Mouse (Mus musculus) MEL (cell line): ENCODE measurements at regions not wholly inside any gene's neighbourhood (a gene's known extent, or its start where the extent isn't known, plus 50 kb on each side); places are given as distances from the start of the nearest gene placed in this dataset.

Source experiments
- DNase-seq: peaks from one replicate; pipeline ENCODE4 v3.0.0; 2011; ENCODE audit warnings: low read depth, low spot score
- H3K27ac ChIP-seq: 2 replicates; pipeline ENCODE4 v1.5.1; 2012; ENCODE audit warnings: low read depth, mild to moderate bottlenecking, control low read depth, low read length, moderate library complexity; ENCODE audit not compliant: control insufficient read depth
- H3K27me3 ChIP-seq, 2 experiments: fragments of 150-350 bp in 1 of 2; sonication (generic) in 1 of 2; 2 replicates each; pipeline ENCODE4 v1.6.1; 2012; ENCODE audit warnings: low read length in 2 of 2, mild to moderate bottlenecking in 2 of 2, improper control_type of control experiment in 1 of 2, moderate library complexity in 1 of 2; ENCODE audit not compliant: insufficient read depth in 2 of 2, control insufficient read depth in 1 of 2
- H3K36me3 ChIP-seq, 2 experiments: 2 replicates each; pipeline ENCODE4 v1.6.1; 2012 to 2014; ENCODE audit warnings: low read length in 2 of 2, improper control_type of control experiment in 1 of 2, inconsistent platforms in 1 of 2, mild to moderate bottlenecking in 1 of 2; ENCODE audit not compliant: insufficient read depth in 2 of 2, control insufficient read depth in 1 of 2
- H3K4me1 ChIP-seq, 2 experiments: fragments of 150-350 bp in 1 of 2; sonication (generic) in 1 of 2; 2 replicates each; pipeline ENCODE4 v1.6.1; 2012; ENCODE audit warnings: low read length in 2 of 2, improper control_type of control experiment in 1 of 2, mild to moderate bottlenecking in 1 of 2; ENCODE audit not compliant: insufficient read depth in 2 of 2, control insufficient read depth in 1 of 2
- H3K4me3 ChIP-seq, 2 experiments: fragments of 150-350 bp in 1 of 2; sonication (generic) in 1 of 2; 2 replicates each; pipeline ENCODE4 v1.5.1; 2012; ENCODE audit warnings: low read depth in 2 of 2, low read length in 2 of 2, mild to moderate bottlenecking in 2 of 2, moderate library complexity in 2 of 2, control low read depth in 1 of 2, improper control_type of control experiment in 1 of 2; ENCODE audit not compliant: control insufficient read depth in 1 of 2, insufficient read depth in 1 of 2
- H3K79me2 ChIP-seq: 2 replicates; pipeline ENCODE4 v1.6.1; 2012; ENCODE audit warnings: mild to moderate bottlenecking, low read length, moderate library complexity; ENCODE audit not compliant: control insufficient read depth, poor library complexity, insufficient read depth
- H3K9ac ChIP-seq: 2 replicates; pipeline ENCODE4 v1.6.1; 2012; ENCODE audit warnings: low read depth, mild to moderate bottlenecking, control low read depth, low read length, moderate library complexity; ENCODE audit not compliant: control insufficient read depth, poor library complexity, severe bottlenecking
- H3K9me3 ChIP-seq: fragments of 150-350 bp; sonication (generic); replicated peaks from 2 replicates; pipeline ENCODE4 v1.6.1; 2012; ENCODE audit warnings: mild to moderate bottlenecking, low read length, improper control_type of control experiment, moderate library complexity; ENCODE audit not compliant: insufficient read depth
- BHLHE40 ChIP-seq: IDR thresholded peaks from 2 replicates; pipeline ENCODE4 v1.6.1; 2012; ENCODE audit warnings: low read depth, mild to moderate bottlenecking, inconsistent platforms, low read length, improper control_type of control experiment, borderline replicate concordance
- CTCF ChIP-seq, 3 experiments: IDR thresholded peaks in 2 of 3; conservative IDR thresholded peaks in 1 of 3; 2 replicates each; pipeline ENCODE4 v1.5.1; 2011 to 2012; ENCODE audit warnings: low read length in 3 of 3, low read depth in 2 of 3, mild to moderate bottlenecking in 2 of 3, improper control_type of control experiment in 1 of 3, inconsistent platforms in 1 of 3, mixed read lengths in 1 of 3, moderate library complexity in 1 of 3; ENCODE audit not compliant: control insufficient read depth in 1 of 3, insufficient read depth in 1 of 3, poor library complexity in 1 of 3, severe bottlenecking in 1 of 3
- ELF1 ChIP-seq: IDR thresholded peaks from 2 replicates; pipeline ENCODE4 v1.6.1; 2014; ENCODE audit warnings: low read depth, mild to moderate bottlenecking, inconsistent platforms, low read length, improper control_type of control experiment, moderate library complexity
- GABPA ChIP-seq: IDR thresholded peaks from 2 replicates; pipeline ENCODE4 v1.6.1; 2012; ENCODE audit warnings: low read depth, mild to moderate bottlenecking, inconsistent platforms, low read length, improper control_type of control experiment, moderate library complexity
- GATA1 ChIP-seq: IDR thresholded peaks from 2 replicates; pipeline ENCODE4 v1.6.1; 2011; ENCODE audit warnings: low read depth, low read length, improper control_type of control experiment
- HCFC1 ChIP-seq: IDR thresholded peaks from 2 replicates; pipeline ENCODE4 v1.6.1; 2012; ENCODE audit warnings: low read depth, mild to moderate bottlenecking, inconsistent platforms, low read length, improper control_type of control experiment, moderate library complexity
- MAFK ChIP-seq: IDR thresholded peaks from 2 replicates; pipeline ENCODE4 v1.6.1; 2011; ENCODE audit warnings: low read depth, mild to moderate bottlenecking, low read length, improper control_type of control experiment, borderline replicate concordance
- NELFE ChIP-seq: IDR thresholded peaks from 2 replicates; pipeline ENCODE4 v1.6.1; 2011; ENCODE audit warnings: low read depth, low read length, improper control_type of control experiment
- POLR2A ChIP-seq, 2 experiments: IDR thresholded peaks; 2 replicates each; pipeline ENCODE4 v1.6.1; 2011 to 2012; ENCODE audit warnings: low read length in 2 of 2, mild to moderate bottlenecking in 2 of 2, control low read depth in 1 of 2, improper control_type of control experiment in 1 of 2, low read depth in 1 of 2, moderate library complexity in 1 of 2; ENCODE audit not compliant: control insufficient read depth in 1 of 2, insufficient read depth in 1 of 2, poor library complexity in 1 of 2
- POLR2AphosphoS2 ChIP-seq: IDR thresholded peaks from 2 replicates; pipeline ENCODE4 v1.6.1; 2011; ENCODE audit warnings: low read length, improper control_type of control experiment
- POLR2AphosphoS5 ChIP-seq: IDR thresholded peaks from 2 replicates; pipeline ENCODE4 v1.6.1; 2012; ENCODE audit warnings: low read depth, borderline replicate concordance, mild to moderate bottlenecking, inconsistent platforms, low read length, moderate library complexity, mixed read lengths
- RAD21 ChIP-seq: IDR thresholded peaks from 2 replicates; pipeline ENCODE4 v1.6.1; 2011; ENCODE audit warnings: mild to moderate bottlenecking, low read depth, low read length, improper control_type of control experiment
- RCOR1 ChIP-seq: IDR thresholded peaks from 2 replicates; pipeline ENCODE4 v1.6.1; 2012; ENCODE audit warnings: low read depth, mild to moderate bottlenecking, inconsistent platforms, low read length, improper control_type of control experiment
- SIN3A ChIP-seq: IDR thresholded peaks from 2 replicates; pipeline ENCODE4 v1.6.1; 2012; ENCODE audit warnings: low read length, improper control_type of control experiment, inconsistent platforms
- SMC3 ChIP-seq: IDR thresholded peaks from 2 replicates; pipeline ENCODE4 v1.6.1; 2011; ENCODE audit warnings: low read depth, low read length, improper control_type of control experiment
- TBP ChIP-seq: IDR thresholded peaks from 2 replicates; pipeline ENCODE4 v1.8.0; 2011; ENCODE audit warnings: low read depth, low read length, improper control_type of control experiment
- TCF12 ChIP-seq: IDR thresholded peaks from 2 replicates; pipeline ENCODE4 v1.6.1; 2014; ENCODE audit warnings: low read depth, mild to moderate bottlenecking, inconsistent platforms, low read length, improper control_type of control experiment, moderate library complexity
- UBTF ChIP-seq: IDR thresholded peaks from 2 replicates; pipeline ENCODE4 v1.6.1; 2012; ENCODE audit warnings: low read depth, mild to moderate bottlenecking, inconsistent platforms, low read length, improper control_type of control experiment, moderate library complexity, borderline replicate concordance; ENCODE audit not compliant: insufficient read depth
- USF2 ChIP-seq, 2 experiments: IDR thresholded peaks; 2 replicates each; pipeline ENCODE4 v1.6.1; 2011 to 2012; ENCODE audit warnings: improper control_type of control experiment in 2 of 2, low read length in 2 of 2, borderline replicate concordance in 1 of 2, inconsistent platforms in 1 of 2, low read depth in 1 of 2, mild to moderate bottlenecking in 1 of 2; ENCODE audit not compliant: insufficient read depth in 1 of 2
- ZC3H11A ChIP-seq: IDR thresholded peaks from 2 replicates; pipeline ENCODE4 v1.6.1; 2012; ENCODE audit warnings: low read depth, mild to moderate bottlenecking, inconsistent platforms, low read length, improper control_type of control experiment
- ZKSCAN1 ChIP-seq: IDR thresholded peaks from 2 replicates; pipeline ENCODE4 v1.6.1; 2012; ENCODE audit warnings: low read depth, mild to moderate bottlenecking, inconsistent platforms, low read length, improper control_type of control experiment, moderate library complexity
- ZMIZ1 ChIP-seq: IDR thresholded peaks from 2 replicates; pipeline ENCODE4 v1.6.1; 2012; ENCODE audit warnings: low read depth, mild to moderate bottlenecking, inconsistent platforms, low read length, improper control_type of control experiment, moderate library complexity
- ZNF384 ChIP-seq: IDR thresholded peaks from 2 replicates; pipeline ENCODE4 v1.6.1; 2012; ENCODE audit warnings: low read depth, mild to moderate bottlenecking, inconsistent platforms, low read length, improper control_type of control experiment

GRCm38 (mm10) chr9:79146004-79146403 is 530.7 kb downstream of the Cd109 start:
- H3K4me3 ChIP-seq, result no peak overlapping the region
- no peak overlapping the region for H3K27ac ChIP-seq
- no peaks in the 10 kb centered on the region for H3K27me3 ChIP-seq
- no peak for DNase-seq
- TF ChIP-seq ELF1, result no peak
- TF ChIP-seq MAFK, result no peak
- TF ChIP-seq SIN3A, result no peak
- no peak for TF ChIP-seq POLR2AphosphoS2
- TF ChIP-seq ZC3H11A, result no peak
- no peak for TF ChIP-seq SMC3
- TF ChIP-seq USF2 (IDR thresholded peaks at IDR 0.05; ENCODE audit: borderline replicate concordance in 1 of 2, insufficient read depth in 1 of 2, low read depth in 1 of 2, low read length in 2 of 2), result no peak
- no peak for TF ChIP-seq TCF12
- no peak for TF ChIP-seq GATA1
- no peak for TF ChIP-seq NELFE
- no peak for TF ChIP-seq ZKSCAN1
- TF ChIP-seq POLR2A (IDR thresholded peaks at IDR 0.05; ENCODE audit: control insufficient read depth in 1 of 2, insufficient read depth in 1 of 2, low read depth in 1 of 2, low read length in 2 of 2, poor library complexity in 1 of 2), result no peak
- TF ChIP-seq ZNF384, result no peak
- no peak for TF ChIP-seq ZMIZ1
- TF ChIP-seq RCOR1, result no peak
- TF ChIP-seq POLR2AphosphoS5, result no peak
- TF ChIP-seq CTCF (IDR thresholded peaks at IDR 0.05 in 2 of 3, conservative IDR thresholded peaks at IDR 0.05 in 1 of 3; ENCODE audit: control insufficient read depth in 1 of 3, insufficient read depth in 1 of 3, low read depth in 2 of 3, low read length in 3 of 3, poor library complexity in 1 of 3, severe bottlenecking in 1 of 3), result no peak
- no peak for TF ChIP-seq HCFC1
- no peak for TF ChIP-seq TBP
- no peaks in the 10 kb centered on the region for H3K36me3 ChIP-seq
- no peaks in the 10 kb centered on the region for H3K79me2 ChIP-seq
- H3K9ac ChIP-seq, result no peak overlapping the region
- H3K9me3 ChIP-seq, result no peaks in the 10 kb centered on the region
- no peaks in the 10 kb centered on the region for H3K4me1 ChIP-seq

DNA sequence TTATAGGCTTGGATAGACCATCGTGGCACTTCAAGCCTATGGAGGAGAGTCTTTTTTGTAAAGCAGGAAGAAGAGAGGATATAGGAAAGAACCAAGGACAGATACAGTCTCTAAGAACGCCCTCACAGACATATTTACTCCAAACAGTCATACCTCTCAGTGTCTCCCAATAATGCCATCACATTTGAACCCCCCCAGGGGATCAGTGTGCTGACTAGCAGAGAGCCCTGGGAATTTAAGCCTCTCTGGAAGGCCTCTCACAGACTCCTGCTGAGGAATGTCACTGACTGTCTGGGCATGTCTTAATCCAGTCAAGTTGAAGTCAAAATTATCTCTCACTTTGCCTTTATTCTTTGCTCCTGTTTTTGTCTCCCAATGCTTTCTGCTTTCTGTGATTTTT is 550.2 kb downstream of the Cd109 start:
- no peak overlapping the region for H3K4me3 ChIP-seq
- H3K27me3 ChIP-seq, result no peaks in the 10 kb centered on the region
- DNase-seq, result no peak
- H3K27ac ChIP-seq, result no peak overlapping the region
- H3K36me3 ChIP-seq, result no peaks in the 10 kb centered on the region
- H3K79me2 ChIP-seq, result no peaks in the 10 kb centered on the region
- H3K9ac ChIP-seq, result no peak overlapping the region
- no peaks in the 10 kb centered on the region for H3K9me3 ChIP-seq
- no peak for TF ChIP-seq RAD21
- no peak for TF ChIP-seq ZNF384
- TF ChIP-seq RCOR1, result no peak
- TF ChIP-seq GATA1, result no peak
- no peak for TF ChIP-seq BHLHE40
- no peak for TF ChIP-seq POLR2AphosphoS5
- TF ChIP-seq UBTF, result no peak
- TF ChIP-seq SIN3A, result no peak
- no peak for TF ChIP-seq GABPA
- TF ChIP-seq USF2 (IDR thresholded peaks at IDR 0.05; ENCODE audit: borderline replicate concordance in 1 of 2, insufficient read depth in 1 of 2, low read depth in 1 of 2, low read length in 2 of 2), result no peak
- TF ChIP-seq, all 39 proteins: peak for 0
- H3K4me1 ChIP-seq, result no peaks in the 10 kb centered on the region
